In the genomic region with DNA sequence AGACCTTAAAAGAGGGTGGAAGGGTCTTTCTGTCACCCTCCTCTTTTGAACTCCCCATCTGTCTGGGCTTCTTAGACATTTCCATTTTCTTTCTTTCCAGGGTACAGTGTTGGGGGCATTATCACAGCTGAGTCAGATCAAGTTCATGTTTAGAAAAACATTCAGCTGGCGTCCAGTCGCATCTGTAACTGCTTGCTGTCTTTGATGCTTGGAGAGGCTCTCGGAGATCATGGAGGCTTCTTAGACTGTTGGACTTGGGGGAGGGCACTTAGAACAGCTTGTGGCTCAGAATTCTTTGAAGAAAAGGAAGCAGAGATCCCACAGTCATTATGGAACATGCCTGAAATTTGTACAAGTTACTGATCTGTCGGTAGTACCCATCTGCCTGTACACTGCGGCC, we compare ENCODE assay signal across 20 mouse cellular contexts.
DNase-seq lines count a peak whose midpoint lies in the region; ATAC-seq and TF ChIP-seq lines count a peak whose summit lies in the region.
"Had no signal": no experiment of that assay in that cellular context is flagged by ENCODE, and none has a peak within 500 bp of the region (broad histone marks: within the 10 kb centered on the region; RNA-seq: fewer than 3 reads in every experiment).

No protein-coding gene starts in this region.

- H3K27ac ChIP-seq in hindbrain, embryonic 10.5 days: 0 out of 2 replicates have a peak overlapping the region, but pooled peaks have one; percentile 23
- H3K27ac ChIP-seq in hindbrain, embryonic 13.5 days: no peak overlapping the region
- peak overlapping the region; percentile 67 for H3K27ac ChIP-seq in kidney, embryonic 16.5 days (ENCODE audit: low read length)
- peak overlapping the region; percentile 44; the same call in 1 of the 2 replicates for H3K27ac ChIP-seq in lung, embryonic 14.5 days (ENCODE audit: low read depth)
- 0 out of 2 replicates have a peak overlapping the region, but pooled peaks have one; percentile 3 for H3K27ac ChIP-seq in stomach, embryonic 15.5 days
- H3K27ac ChIP-seq in stomach, postnatal 0 days (replicated peaks): no peak overlapping the region
- H3K27ac ChIP-seq: embryonic facial prominence, embryonic 12.5 days; forebrain, embryonic 12.5 days; heart, adult 2 months; hindbrain, embryonic 12.5 days had no signal

- no peak overlapping the region for H3K4me2 ChIP-seq in hindbrain, embryonic 13.5 days
- H3K4me2 ChIP-seq in kidney, embryonic 16.5 days (replicated peaks; ENCODE audit: low read depth, low read length): no peak overlapping the region
- no peak overlapping the region for H3K4me2 ChIP-seq in lung, embryonic 14.5 days
- H3K4me2 ChIP-seq in stomach, embryonic 15.5 days: no peak overlapping the region
- H3K4me2 ChIP-seq in stomach, postnatal 0 days (replicated peaks; ENCODE audit: low read depth): no peak overlapping the region
- H3K4me2 ChIP-seq: embryonic facial prominence, embryonic 12.5 days; forebrain, embryonic 12.5 days; heart, embryonic 12.5 days; hindbrain, embryonic 12.5 days had no signal

- no peak overlapping the region for H3K4me3 ChIP-seq in hindbrain, embryonic 10.5 days
- H3K4me3 ChIP-seq in hindbrain, embryonic 13.5 days: no peak overlapping the region
- H3K4me3 ChIP-seq in kidney, embryonic 16.5 days (ENCODE audit: low read length): no peak overlapping the region
- H3K4me3 ChIP-seq in lung, embryonic 14.5 days (ENCODE audit: low read depth, low read length): no peak overlapping the region
- no peak overlapping the region for H3K4me3 ChIP-seq in stomach, embryonic 15.5 days (replicated peaks)
- H3K4me3 ChIP-seq in stomach, postnatal 0 days (ENCODE audit: low read depth, low read length): no peak overlapping the region
- H3K4me3 ChIP-seq: embryonic facial prominence, embryonic 12.5 days; forebrain, embryonic 12.5 days; heart, adult 2 months; heart, embryonic 12.5 days; hindbrain, embryonic 12.5 days had no signal

- H3K9ac ChIP-seq in hindbrain, embryonic 13.5 days: no peak overlapping the region
- H3K9ac ChIP-seq in kidney, embryonic 16.5 days (replicated peaks; ENCODE audit: low read length): peak overlapping the region; percentile 19; the same call in 1 of the 2 replicates
- H3K9ac ChIP-seq in lung, embryonic 14.5 days: no peak overlapping the region
- H3K9ac ChIP-seq in stomach, embryonic 15.5 days: no peak overlapping the region
- H3K9ac ChIP-seq in stomach, postnatal 0 days (ENCODE audit: low read length): no peak overlapping the region
- H3K9ac ChIP-seq: embryonic facial prominence, embryonic 12.5 days; forebrain, embryonic 12.5 days; heart, embryonic 12.5 days; hindbrain, embryonic 12.5 days had no signal

- peaks cover 4% of the 10 kb centered on the region for H3K4me1 ChIP-seq in hindbrain, embryonic 10.5 days (replicated peaks)
- peaks cover 17% of the 10 kb centered on the region for H3K4me1 ChIP-seq in hindbrain, embryonic 13.5 days (replicated peaks)
- H3K4me1 ChIP-seq in kidney, embryonic 16.5 days (ENCODE audit: insufficient read depth, low read length): peaks cover 21% of the 10 kb centered on the region
- H3K4me1 ChIP-seq in lung, embryonic 14.5 days (ENCODE audit: insufficient read depth): peaks cover 14% of the 10 kb centered on the region
- H3K4me1 ChIP-seq in stomach, embryonic 15.5 days: no peaks in the 10 kb centered on the region
- H3K4me1 ChIP-seq in stomach, postnatal 0 days (replicated peaks; ENCODE audit: control insufficient read depth, insufficient read depth): no peaks in the 10 kb centered on the region

- no peak for TF ChIP-seq CTCF in lung, embryonic 14.5 days (IDR thresholded peaks at IDR 0.05; ENCODE audit: low read depth)
- no peak for TF ChIP-seq CTCF in stomach, postnatal 0 days (IDR thresholded peaks at IDR 0.05; ENCODE audit: low read depth)

- no peaks in the 10 kb centered on the region for H3K27me3 ChIP-seq in hindbrain, embryonic 10.5 days (ENCODE audit: insufficient read depth, poor library complexity, severe bottlenecking)
- H3K27me3 ChIP-seq in hindbrain, embryonic 13.5 days: no peaks in the 10 kb centered on the region
- no peaks in the 10 kb centered on the region for H3K27me3 ChIP-seq in kidney, embryonic 16.5 days (ENCODE audit: insufficient read depth, low read length)
- no peaks in the 10 kb centered on the region for H3K27me3 ChIP-seq in lung, embryonic 14.5 days (ENCODE audit: insufficient read depth, low read length)
- H3K27me3 ChIP-seq in stomach, embryonic 15.5 days (replicated peaks): no peaks in the 10 kb centered on the region
- no peaks in the 10 kb centered on the region for H3K27me3 ChIP-seq in stomach, postnatal 0 days (ENCODE audit: control insufficient read depth, insufficient read depth, low read length)
- H3K27me3 ChIP-seq: embryonic facial prominence, embryonic 12.5 days; forebrain, embryonic 12.5 days; heart, embryonic 12.5 days; hindbrain, embryonic 12.5 days had no signal

- TF ChIP-seq EP300 in stomach, postnatal 0 days (optimal IDR thresholded peaks at IDR 0.05): no peak

- no peaks in the 10 kb centered on the region for H3K9me3 ChIP-seq in hindbrain, embryonic 10.5 days
- no peaks in the 10 kb centered on the region for H3K9me3 ChIP-seq in hindbrain, embryonic 13.5 days
- no peaks in the 10 kb centered on the region for H3K9me3 ChIP-seq in kidney, embryonic 16.5 days (ENCODE audit: low read length)
- no peaks in the 10 kb centered on the region for H3K9me3 ChIP-seq in lung, embryonic 14.5 days (ENCODE audit: low read depth, low read length)
- H3K9me3 ChIP-seq in stomach, embryonic 15.5 days: no peaks in the 10 kb centered on the region
- no peaks in the 10 kb centered on the region for H3K9me3 ChIP-seq in stomach, postnatal 0 days (ENCODE audit: control insufficient read depth, low read length)
- H3K9me3 ChIP-seq: embryonic facial prominence, embryonic 12.5 days; forebrain, embryonic 12.5 days; heart, embryonic 12.5 days; hindbrain, embryonic 12.5 days had no signal

- WGBS in hindbrain, embryonic 10.5 days: 81% methylated on average over 5 of the region's 5 CpGs
- 83% methylated on average over 5 of the region's 5 CpGs for WGBS in hindbrain, embryonic 13.5 days
- 43% methylated on average over 5 of the region's 5 CpGs for WGBS in kidney, embryonic 16.5 days
- WGBS in lung, embryonic 14.5 days: 33% methylated on average over 5 of the region's 5 CpGs
- 56% methylated on average over 5 of the region's 5 CpGs for WGBS in stomach, embryonic 15.5 days
- WGBS in stomach, postnatal 0 days: 60% methylated on average over 5 of the region's 5 CpGs

- no peak for ATAC-seq in hindbrain, embryonic 13.5 days (ENCODE audit: low FRiP score)
- ATAC-seq in kidney, embryonic 16.5 days (ENCODE audit: low FRiP score, low TSS enrichment): peak; percentile 40; the same call in 1 of the 2 replicates
- ATAC-seq in lung, embryonic 14.5 days (ENCODE audit: insufficient read depth): peak; percentile 62
- no peak for ATAC-seq in stomach, embryonic 15.5 days (ENCODE audit: insufficient read depth, low FRiP score, low read depth)
- ATAC-seq in stomach, postnatal 0 days (ENCODE audit: low FRiP score, low TSS enrichment): no peak
- ATAC-seq: forebrain, embryonic 16.5 days had no signal

- DNase-seq in hindbrain, embryonic 10.5 days (ENCODE audit: low spot score): no peak
- no peak for DNase-seq in kidney, postnatal 36 days
- peak; percentile 75 for DNase-seq in lung, embryonic 14.5 days
- no peak for DNase-seq in lung, adult 18-20 months
- DNase-seq in stomach, postnatal 0 days (ENCODE audit: low spot score): no peak
- DNase-seq: adrenal gland, postnatal 10 days; cerebellum, adult 11 months; cerebellum, adult 9-10 months; cerebellum, postnatal 25 days; gastrocnemius, postnatal 14 days; heart, adult 2 months; heart, postnatal 36 days had no signal

- peaks cover 6% of the 10 kb centered on the region; the same call in 1 of the 2 replicates for H3K36me3 ChIP-seq in hindbrain, embryonic 10.5 days
- H3K36me3 ChIP-seq in hindbrain, embryonic 13.5 days: no peaks in the 10 kb centered on the region
- H3K36me3 ChIP-seq in kidney, embryonic 16.5 days (ENCODE audit: insufficient read depth, low read length): peaks cover 13% of the 10 kb centered on the region
- H3K36me3 ChIP-seq in lung, embryonic 14.5 days (ENCODE audit: insufficient read depth): peaks cover 4% of the 10 kb centered on the region; the same call in 1 of the 2 replicates
- H3K36me3 ChIP-seq in stomach, embryonic 15.5 days: no peaks in the 10 kb centered on the region
- no peaks in the 10 kb centered on the region for H3K36me3 ChIP-seq in stomach, postnatal 0 days (ENCODE audit: control insufficient read depth, insufficient read depth, low read length)
- H3K36me3 ChIP-seq: hindbrain, embryonic 12.5 days had no signal

Comparison
In these comparisons a context has a peak if more than half of its experiments do, and no peak if none do; other contexts are left out.
1. H3K27ac ChIP-seq: peak in hindbrain, embryonic 10.5 days (single experiment), kidney, embryonic 16.5 days (single experiment), lung, embryonic 14.5 days (single experiment) and stomach, embryonic 15.5 days (single experiment); none in hindbrain, embryonic 13.5 days (single experiment) and stomach, postnatal 0 days (single experiment).
2. ATAC-seq: peak in kidney, embryonic 16.5 days (single experiment) and lung, embryonic 14.5 days (single experiment); none in hindbrain, embryonic 13.5 days (single experiment), stomach, embryonic 15.5 days (single experiment) and stomach, postnatal 0 days (single experiment).